Mouse (Mus musculus) gastrocnemius, adult 8-10 months (tissue): ENCODE data around the gene Pvr. TPM values are rescaled to one million over a fixed set of nuclear protein-coding genes. Genes with fewer than 3 reads are reported as not detected.
"Not testable (repeated sequence)": the region's sequence is repeated elsewhere in the genome, so short reads cannot be mapped to it uniquely, and the experiment has no call there.

Experiments used
- DNase-seq, 2 experiments: peaks; one replicate each; pipeline ENCODE4 v3.0.0; 2022; ENCODE audit warnings: low spot score in 2 of 2
- total RNA-seq, 4 experiments: library from RNA; stranded (reverse); gene quantifications; 2 replicates each; pipeline ENCODE4 v1.2.4; 2022

Gene Pvr
- total RNA-seq, 4 experiments from 2014 or later, result 4.3 to 6.7 (median 4.9) TPM

DNA sequence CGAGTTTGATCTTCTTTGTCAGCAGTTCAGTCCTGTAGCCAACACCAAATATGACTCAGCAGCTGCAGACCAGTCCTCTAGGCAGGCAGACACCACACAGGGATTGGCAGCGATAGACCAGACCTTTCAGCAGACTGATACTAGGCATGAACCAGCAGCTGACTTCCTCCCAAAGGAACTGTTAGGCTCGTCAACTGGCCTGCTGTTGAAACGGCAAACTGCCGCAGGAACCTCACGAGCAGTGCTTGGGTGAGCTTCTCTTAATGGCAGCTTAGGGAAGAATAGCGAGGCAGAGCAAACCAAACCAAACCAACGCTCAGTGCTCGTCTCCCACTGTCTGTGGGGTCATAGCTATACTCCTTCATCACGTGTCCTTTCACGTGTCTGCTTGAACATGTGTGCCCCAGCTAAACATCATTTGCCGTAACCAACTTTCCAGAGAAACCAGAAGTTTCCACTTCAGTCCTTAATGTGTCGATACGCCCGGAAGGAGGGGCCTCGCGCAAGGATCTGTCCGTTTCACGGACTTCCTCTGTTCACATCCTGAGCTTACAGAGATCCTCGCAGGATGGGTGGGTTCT is 14.3 kb upstream of the Pvr start:
- no peak for DNase-seq

DNA sequence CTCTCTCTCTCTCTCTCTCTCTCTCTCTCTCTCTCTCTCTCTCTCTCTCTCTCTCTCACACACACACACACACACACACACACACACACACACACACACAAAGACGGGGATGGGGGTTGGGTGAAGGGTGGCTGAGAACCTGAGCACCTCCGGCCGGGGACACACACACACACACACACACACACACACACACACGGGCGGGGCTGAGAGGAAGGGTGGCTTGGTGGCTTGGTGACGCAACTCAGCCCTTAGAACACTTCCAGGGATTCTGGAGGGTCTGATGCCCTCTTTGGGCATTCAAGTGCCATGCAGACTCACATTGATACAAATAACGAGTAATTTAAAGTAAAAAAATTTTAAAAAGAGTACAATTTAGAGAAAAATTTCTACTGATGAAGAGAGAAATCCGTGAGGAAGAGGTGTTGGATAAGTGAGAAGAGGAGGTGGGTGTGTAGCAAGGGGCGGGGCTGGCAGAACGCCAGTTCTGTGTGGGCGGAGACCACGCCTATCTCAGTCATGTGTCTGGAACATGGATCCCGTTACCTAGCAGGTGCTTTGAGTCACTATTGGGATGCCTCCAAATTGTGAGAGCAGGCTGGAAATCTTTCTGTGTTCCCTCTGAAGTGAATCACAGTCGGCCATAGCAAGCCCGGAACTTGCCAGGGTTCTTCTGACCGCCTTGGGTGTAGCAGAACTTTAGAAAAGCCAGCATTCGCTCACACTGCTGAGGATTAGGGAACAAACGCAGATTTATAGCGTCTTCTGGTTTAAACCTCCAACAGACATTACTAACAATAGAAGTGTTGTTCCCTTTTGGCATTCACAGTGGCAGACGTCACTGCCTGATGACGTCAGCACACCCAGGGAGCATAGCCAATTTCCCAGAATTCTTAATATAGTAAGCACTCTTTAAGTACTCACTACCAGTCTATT is 12.2 kb upstream of the Pvr start:
- DNase-seq, result peak; percentile 50 to 61

DNA sequence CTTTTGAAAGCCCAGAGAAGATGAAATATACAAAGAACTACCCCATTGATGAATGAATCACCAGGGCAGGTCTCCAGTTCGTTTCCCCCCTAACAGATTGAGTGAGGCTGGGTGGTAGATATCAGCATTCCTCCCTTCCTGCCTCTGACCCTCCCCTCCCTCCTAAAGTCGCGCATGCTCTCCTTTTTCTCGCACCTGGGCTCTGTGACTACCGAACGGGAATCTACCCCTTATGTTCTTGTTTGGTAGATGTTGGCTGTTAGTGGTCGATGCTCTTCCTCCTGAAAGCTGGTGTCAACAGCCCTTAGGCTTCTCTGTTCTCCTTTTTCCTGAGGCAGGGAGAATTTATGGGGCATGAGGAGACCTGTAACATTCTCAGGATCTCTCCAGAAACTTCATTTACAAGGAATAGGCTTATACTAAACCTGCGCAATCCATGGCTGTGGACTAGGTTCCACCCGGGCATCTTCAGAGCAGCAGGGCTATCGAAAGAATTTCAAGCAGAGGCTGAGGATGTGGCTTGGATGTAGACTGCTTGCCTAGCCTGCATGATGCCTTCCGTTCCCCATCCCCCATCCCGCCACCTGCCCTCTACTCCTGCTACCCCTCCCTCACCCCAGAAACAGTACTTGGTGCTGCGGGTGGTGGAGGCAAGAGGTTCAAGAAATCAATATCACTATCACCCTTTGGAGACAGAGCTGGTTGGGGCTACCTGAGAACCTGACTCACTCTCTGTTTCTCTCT is 11.3 kb upstream of the Pvr start:
- no peak for DNase-seq

DNA sequence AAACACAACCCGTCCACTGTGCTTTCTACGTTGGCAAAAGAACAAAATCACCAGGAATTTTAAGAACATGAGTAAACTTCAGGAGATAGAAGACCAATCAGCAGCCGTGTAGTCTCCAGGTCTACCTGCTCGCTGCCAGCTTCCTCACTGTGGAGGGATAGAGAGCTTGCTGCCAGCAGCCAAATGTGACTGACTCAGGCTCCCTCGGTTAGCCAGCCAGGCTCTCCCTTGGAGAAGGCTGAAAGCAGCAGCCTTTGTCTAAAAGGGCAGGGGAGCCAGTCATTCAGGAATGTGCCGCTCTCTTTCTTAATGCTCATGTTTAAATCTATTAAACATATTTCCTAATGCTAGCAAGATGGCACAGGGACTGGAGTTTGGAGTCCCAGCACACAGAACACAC is 9.5 kb upstream of the Pvr start:
- not testable (repeated sequence) for DNase-seq

DNA sequence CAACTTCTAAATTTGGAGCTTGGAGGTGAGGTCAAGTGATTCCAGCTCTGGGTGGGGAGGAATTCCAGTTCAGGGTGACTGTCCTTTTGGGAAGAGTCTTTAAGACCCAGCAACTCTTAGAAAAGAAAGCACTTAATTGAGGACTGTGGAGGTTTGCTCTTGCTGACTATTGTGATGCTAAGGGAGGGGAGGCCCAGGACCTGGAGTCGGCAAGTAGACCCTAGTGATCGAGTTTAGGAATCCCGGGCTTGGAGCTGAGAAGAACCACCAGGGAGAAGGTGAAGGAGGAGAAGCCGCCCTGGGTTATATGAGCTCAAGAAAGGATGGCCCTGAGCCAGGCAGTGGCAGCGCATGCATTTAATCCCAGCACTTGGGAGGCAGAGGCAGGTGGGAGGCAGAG is 7.5 kb upstream of the Pvr start:
- DNase-seq, result no peak

DNA sequence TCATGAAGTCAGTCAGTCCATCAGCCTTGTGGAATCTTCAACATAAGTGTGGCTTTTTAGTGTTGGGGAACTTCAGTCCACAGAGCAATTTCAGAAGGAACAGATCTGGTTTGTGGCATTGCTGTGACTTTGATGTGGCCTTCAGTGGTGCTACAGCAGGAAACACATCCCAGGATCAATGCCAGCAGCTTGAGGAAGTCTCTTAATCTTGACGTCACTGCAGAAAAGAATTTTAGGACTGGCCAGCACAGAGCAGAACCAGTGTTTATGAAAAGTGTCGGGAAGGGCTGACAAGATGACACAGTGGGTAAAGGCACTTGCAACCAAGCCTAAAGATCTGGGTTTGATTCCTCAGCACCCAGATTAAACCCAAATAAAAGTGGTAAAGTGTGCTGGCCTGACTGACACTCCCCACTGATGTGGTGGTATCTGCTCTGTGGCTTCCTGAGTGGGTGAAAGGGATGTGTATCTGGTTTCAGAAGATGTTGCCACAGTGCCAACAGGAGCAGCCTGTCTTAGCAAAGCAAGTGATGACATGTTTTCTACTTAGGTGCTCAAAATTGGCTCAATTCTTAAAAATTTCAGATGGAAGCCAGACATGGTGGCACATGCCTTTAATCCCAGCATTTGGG is 6.0 kb upstream of the Pvr start:
- no peak for DNase-seq

DNA sequence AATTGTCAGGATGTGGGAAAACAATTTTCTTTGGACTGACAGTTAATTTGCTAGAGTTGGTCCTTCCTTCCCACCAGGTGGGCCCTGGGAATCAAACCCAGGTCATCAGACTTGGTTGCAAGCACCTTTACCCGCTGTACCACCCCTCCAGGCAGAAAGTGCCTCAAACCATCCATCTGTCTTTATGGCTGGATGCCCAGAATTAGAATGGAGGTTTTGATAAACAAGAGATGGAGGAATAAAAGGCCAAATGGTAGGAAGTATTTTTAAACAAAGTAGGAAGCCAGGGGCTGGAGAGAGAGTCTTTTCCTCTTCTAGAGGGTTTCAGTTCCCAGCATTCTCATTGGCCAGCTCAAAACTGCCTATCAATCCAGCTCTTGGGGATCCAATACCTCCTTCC is 4.4 kb upstream of the Pvr start:
- no peak for DNase-seq

DNA sequence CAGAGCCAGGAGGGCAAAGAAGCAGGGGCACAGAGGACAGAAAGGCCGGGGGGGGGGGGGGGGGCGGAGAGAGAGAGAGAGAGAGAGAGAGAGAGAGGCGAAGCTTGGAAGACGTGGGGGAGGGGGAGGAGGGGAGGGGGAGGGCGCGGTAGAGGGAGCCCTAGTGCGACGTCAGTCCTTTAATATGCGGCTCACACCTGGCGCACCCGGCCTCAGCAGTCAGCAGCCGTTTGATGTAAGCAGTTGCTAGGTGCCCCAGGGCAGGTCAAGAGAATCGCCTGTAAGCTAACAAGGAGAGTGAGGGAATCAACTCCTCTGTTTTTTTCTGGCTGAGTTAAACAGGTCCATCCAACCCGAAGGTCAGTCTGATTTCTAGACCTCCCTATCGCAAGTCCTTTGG is 2.8 kb upstream of the Pvr start:
- no peak for DNase-seq

DNA sequence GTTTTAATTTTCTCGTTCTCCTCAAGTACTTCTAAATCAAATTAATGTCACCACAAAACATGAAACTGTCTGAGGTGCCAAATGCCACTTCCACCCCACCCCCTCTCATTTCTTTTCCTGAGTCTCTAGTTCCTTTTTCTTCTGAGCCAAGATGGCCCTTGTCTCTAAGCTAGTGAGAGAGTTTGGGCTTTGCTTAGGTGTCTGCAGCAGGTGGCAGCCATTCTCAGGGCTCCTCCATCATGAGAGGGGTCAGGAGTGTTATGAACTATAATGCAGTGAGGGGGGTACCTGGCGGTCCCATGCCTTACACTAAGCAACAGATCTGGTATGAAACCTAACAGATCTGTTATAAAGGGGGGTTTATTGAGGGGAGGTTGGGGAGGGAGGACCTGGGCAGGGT is 2.4 kb upstream of the Pvr start:
- no peak for DNase-seq

DNA sequence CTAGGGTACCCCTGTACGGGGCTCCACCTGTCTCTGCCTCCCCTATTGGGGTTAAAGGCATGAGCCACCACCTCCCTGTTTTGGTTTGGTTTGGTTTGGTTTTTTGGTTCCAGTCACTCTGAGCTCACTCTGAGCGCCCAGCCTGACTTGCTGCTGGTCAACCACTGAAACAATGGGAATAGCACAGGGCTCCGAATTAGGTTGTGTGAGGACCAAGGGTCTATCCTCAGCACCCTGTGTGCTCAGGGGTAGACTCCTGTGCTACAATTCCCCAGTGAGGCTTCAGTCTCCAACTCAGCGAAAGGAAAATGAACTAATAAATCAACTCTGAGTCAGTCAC is 824 bp downstream of the Pvr start:
- no peak for DNase-seq

DNA sequence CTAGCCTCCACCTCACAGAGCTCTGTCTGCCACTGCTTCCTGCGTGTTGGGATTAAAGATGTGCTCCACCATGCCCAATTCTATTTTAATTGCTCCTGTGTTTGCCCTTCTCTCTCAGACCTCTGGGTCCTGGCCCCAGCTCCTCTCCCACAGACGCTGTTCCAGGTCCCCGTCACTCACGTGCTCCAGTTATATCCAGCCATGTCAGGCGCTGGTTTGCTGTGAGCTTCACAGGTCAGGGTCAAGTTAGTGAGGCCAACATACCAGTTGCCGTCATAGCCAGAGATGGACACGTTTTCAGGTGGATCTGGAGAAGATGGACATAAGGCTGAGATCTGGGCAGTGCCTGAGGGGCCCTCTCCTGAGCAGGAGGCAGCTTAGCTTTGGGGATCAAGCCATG is 6.4 kb downstream of the Pvr start:
- no peak for DNase-seq

DNA sequence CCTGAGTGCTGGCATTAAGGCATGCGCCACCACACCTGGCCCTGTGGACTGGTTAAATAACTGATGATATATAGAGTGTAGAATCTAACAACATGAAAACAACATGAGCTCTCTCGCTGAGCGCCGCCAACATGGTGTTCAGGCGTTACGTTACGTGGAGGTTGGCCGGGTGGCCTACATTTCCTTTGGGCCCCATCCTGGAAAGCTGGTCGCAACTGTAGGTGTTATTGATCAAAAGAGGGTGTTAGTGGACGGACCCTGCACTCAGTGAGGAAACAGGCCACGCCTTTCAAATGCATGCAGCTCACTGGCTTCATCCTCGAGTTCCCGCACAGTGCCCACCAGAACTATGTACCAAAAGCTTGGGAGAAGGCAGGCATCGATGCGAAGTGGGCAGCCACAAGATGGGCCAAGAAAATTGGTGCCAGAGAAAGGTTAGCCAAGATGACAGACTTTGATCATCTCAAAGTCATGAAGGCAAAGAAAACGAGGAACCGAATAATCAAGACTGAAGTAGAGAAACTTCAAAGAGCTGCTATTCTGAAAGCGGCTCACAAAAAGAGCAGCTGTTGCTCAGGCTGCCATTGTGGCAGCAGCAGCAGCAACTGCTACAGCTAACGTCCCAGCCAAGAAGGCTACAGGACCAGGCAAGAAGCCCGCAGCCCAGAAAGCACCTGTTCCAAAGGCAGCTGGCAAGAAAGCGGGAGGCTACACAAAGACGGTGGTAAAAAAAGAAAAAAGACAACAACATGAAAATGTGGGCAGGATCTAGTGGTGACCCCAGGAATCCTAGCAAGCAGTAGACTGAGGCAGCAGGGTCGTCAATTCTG is 9.1 kb downstream of the Pvr start:
- DNase-seq, result no peak

DNA sequence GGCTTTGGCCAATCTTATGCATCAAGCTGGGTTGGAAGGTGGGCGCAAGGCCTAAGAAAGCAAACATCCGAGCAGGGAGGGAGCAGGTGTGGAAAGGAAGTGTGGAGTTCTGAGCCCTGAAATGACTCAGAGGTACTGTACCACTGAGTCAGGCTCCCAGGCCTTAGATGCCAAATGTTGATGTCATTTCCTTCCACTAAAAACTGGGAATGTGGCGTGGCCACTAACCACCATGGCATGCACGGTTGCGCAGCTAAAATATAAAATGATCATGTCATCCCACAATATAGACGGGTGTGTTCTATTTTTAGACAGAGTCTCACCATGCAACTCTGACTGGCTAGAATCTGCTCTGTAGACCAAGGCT is 9.7 kb downstream of the Pvr start:
- no peak for DNase-seq

DNA sequence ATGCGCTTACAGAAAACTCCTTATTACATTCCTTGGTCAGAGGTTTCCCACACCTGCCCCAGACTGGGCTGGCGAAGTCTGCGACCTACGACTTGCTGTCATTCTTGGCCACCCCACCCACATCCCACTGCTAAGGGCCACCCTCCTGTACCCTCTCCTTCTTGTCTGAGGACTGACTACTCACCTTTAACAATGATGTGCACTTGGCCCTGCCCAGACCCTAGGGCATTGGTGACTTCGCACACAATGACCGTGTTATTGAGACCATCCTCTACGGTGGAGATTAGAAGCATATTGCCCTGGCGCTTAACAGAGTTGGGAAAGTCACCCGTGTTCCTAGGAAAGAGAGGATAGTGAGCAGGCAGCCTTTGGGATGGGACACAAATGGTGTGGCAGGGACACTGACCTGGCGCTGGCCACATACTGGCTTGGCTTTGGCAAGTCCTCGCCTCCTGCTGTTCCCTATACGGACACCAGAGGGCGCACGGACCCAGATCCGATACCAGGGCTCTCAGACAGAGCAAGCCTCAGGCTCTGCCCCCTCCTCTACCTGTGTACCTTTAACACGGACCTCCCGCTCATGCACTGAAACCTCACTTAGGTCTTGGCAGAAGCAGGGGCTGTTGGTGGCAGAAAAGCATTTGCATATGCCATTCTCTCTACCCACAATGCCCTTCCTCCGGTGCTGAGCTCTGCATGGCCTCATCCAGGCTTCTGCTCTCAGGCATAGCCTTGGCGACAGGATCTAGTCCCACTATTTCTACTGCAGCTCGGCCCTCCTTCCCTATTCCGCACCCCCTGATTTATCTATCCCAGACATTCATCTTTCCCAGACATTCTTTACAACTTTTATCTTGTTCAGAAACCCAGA is 10.3 kb downstream of the Pvr start:
- peak; percentile 64 to 73 for DNase-seq

DNA sequence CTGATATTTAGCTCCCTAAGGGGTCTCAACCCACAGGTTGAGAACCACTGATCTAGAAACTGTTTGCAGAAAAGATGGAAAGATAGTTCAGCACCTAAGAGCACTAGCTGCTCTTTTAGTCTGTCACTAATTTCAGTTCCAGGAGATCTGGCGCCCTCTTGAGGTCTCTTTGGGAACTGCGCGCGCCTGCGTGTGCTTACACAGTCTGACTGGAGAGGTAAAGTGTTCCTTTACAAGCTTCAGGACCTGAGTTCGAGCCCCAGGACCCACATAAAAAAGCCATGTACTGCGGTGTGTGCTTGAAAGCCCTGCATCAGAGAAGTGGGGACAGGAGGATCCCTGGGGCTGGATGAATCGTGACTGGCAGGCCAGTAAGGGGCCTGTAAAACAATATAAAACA is 31.1 kb downstream of the Pvr start:
- DNase-seq, result no peak

DNA sequence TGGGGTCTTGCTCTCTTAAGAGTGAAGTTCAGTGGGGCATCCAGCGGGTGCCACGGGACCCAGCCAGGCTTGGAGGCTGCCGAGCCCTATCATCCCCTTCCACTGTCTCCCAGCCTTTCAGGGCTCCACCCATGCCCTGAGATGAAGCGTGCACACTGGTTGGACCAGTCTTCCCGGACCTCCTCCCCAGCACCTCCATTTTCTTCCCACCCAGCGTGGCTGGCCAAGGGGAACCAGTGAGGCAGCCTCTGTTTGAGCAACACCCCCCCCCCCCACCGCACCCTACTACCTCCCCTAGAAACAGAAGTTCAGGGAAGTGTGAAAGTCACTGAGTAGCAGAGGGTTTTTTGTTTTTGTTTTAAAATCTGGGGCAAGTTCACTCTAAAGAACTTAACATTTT is 33.1 kb downstream of the Pvr start, which contains the start of gene Ceacam19:
Gene Ceacam19 (minus strand): TSS at position 117 of the 400 bp plus-strand sequence.
- DNase-seq, result no peak

DNA sequence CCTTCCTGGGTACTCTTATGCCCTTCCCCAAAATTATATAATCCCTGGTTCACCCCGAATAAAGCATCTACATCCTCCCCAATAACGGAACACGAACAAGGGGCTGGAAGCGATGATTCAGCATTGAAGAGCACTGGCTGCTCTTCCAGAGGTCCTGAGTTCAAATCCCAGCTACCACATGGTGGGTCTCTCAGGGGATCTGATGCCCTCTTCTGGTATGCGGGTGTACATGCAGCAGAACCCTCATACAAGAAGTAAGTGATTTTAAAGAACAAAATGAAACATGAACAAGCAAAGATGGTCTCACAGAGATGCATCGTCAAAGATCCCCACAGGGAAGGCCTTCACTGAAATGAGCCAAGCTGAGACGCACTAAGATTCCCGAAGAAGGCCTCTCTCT is 40.2 kb downstream of the Pvr start:
- DNase-seq, result no peak

DNA sequence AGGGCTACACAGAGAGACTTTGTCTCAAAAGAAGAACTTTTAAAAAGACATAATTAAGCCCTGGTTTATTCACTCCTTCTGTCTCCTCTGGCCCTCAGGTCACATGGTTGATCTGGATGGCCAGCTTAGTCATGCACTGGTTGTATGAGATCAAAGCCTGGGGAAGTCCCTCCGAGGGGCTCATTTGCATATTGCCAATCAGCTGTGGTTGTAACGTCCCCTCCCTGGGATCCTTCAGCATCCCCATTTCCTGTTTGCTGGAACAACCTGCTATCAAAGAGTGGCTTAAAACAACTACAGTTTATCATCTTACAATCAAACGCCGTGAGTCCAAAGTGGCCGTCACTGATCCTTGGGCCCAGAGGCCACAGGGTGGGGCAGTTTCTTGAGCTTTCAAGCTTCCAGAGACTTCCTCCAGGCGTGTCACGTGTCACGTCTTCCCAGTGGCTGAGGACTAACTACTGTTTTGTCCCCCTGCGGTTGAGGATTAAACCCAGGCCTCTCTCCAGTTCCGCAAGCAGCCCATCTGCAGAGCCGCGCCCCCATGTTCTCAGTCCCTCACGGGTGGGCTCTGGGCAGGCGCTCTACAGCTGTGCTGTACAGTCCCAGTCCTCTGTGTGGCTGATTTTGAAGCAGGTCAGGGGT is 44.1 kb downstream of the Pvr start:
- DNase-seq, result no peak

DNA sequence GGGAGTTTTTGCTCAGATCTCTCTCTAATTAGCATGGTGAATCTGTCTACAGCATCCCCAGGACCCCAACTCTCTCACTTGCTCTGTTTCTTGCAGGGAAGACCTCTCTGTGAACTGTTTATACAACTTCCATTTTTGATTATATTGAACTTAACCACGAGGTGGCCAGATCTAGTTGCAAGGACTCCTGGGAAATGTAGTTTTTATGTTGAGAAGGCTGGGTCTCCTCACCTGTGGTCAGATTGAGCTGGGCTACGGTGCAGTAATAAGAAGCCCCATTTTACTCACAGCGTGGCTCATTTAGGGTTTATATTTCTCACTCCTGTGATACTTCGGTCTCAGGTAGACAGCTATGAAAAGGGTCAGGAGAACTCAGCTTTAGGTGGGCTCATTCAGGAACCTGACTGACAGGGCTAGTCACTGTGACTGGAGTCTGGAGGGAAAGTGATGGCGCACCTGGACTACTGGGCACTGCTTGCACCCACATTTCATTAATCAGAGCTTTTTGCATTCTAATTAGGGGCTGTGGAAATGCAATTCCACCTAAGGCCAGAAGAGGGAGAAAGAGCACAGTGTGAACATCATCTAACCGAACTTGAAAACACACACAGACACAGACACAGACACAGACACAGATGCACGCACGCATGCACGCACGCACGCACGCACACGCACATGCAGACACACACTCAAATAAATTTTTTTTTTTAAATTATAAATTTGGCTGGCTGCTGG is 44.8 kb downstream of the Pvr start:
- DNase-seq, result no peak
